Mouse (Mus musculus) adipose tissue, adult 10 weeks (tissue): Measurements from ENCODE around the gene Gm20422. TPM values are rescaled to one million over a fixed set of nuclear protein-coding genes. Genes with fewer than 3 reads are reported as not detected.

Source experiments
- polyA plus RNA-seq: library from polyadenylated mRNA; stranded (reverse); fragments of 350-450 nt; fragmentation: Illumina TruSeq; extraction: RNeasy Lipid Tissue Mini Kit (QIAGEN cat#74804); gene quantifications from one replicate; pipeline ENCODE4 v1.2.3, GENCODE M21; 2014; ENCODE audit warnings: low read depth, low replicate concordance

The Gm20422 gene
- polyA plus RNA-seq = 0.65 TPM

DNA sequence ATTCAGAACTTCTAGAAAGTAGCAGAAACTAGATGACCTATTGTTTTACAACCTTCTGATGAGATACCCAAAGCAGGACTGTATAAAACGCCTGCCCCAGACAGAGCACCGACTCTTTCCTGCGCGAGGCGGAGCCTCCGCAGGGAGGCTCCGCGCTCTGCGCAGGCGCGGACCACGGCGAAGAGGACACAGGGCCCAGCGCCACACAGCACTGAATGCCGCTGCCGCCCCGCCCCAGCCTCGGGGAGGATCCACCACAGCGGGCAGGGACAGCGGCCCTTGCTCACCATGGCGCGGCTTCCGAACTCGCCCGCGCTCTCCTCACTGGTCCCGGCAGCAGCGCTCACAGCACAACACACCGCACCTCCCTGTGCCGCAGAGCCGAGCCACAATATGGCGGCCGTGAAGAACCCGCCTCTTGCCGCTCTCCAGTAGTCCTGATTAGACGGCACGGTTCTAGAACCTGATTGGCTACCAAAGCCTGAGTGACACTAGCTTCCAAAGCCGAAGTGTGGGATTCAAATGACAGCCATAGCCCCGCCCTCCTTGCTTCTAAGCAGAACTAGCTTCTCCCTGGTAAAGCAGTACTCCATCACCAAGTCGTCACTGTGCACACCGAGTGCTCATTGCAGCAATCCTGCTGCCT lies at the start of gene Gm20422:
Gm20422 (minus strand) TSS at position 384 of the 646 bp plus-strand sequence.

DNA sequence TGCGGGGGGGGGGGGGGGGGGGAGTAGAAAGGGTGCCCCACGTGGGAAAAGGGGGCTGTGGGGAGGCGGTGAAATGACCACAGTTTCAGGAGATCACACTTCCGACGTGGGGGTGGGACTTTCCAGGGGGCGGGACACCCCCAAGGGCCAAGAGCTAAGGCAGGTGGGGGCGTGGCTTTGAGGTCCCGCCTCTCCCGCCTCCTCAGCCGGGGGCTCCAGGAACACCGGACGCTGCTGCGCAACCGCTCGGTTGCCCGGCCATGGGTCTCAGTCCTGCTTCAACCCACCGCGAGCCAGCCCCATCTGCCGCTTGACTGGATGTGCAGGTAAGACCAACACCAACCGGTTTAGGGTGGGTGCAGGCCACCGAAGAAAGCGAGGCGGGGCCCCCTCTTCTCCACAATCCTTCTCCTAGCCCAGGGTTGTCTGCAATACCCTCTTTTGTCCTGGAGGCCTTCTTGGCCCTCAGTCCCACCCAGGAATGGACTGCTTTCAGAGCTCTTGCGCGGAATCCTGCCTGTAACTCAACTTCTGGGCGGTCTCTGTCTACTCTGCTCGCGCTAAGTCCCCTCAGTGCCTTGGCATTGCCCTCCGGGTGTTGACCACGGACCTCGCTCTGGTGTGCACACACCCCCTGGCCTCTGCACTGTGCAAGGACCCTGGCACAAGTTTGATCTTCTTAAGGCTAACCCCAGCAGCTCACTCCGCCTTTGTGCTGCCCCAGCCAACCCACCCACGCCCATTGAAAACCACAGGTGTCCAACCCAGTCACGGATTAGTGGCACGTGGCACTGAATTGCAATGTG lies 47.9 kb upstream of the Gm20422 start, which contains the start of gene Lpar2:
Lpar2 (plus strand) TSS at position 44 of the 806 bp plus-strand sequence.

DNA sequence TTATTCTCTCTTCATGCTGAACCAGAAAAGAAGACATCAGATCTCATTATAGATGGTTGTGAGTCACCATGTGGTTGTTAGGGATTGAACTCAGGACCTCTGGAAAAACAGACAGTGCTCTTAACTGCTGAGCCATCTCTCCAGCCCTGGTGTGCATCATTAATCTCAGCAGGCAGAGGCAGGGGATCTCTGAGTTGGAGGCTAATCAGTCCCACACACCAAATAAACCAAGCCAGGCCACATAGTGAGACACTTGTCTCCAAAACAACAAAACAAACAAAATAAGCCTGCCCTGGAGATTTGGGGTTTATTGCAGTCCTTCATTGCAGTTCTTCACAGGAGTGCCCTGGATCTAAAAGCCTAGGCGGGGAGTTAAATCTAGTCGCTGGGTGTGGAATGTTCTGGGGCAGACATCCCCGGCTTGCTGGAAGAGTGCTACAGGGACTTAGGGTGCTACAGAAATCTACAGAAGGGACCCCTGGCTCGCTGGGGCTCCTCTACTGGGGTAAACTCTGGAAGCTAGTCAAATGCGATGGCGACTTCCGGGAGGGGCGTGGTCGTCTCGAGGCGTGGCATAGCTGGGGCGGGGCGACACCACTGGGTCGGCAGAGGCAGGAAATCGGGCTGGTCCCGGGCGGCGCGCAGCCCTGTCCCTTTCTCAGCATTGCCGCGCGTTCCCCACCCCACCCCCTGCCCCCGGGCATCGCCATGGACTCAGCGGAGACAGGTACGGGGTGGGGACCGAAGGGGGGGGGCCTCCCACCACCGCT lies 33.6 kb upstream of the Gm20422 start, which contains the start of gene Gmip:
Gmip (plus strand) TSS at position 586 of the 770 bp plus-strand sequence.

DNA sequence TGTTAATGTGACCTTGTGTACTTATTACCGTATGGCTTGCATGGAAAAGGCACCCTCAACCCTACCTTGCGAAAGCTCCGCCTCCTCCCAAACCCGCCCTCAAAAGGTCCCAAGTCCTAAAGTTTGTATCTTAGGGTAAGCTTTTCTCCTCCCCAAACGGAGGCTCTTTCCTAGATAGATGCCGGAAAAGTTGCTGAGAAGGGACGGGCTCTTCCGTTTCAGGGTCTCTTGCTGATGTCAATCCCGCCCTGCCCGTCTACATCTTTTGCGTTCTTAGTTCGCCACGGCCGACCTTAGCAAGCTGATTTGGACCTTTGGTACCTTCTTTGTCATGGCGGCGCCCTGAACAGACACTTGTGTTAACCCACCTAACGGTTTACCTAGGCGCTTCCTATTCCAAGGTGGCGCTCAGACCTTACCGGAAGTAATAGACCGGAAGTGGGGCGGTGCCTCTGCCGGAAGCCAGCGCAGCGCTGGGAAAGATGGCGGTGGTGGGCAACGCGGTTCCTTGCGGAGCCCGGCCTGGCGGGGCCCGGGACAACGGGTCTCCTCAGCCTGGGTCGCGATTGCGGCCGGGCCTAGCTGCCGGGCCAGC lies 16.2 kb upstream of the Gm20422 start, which contains the start of the genes Atp13a1 and Zfp866:
Atp13a1 (plus strand) TSS at position 391 of the 595 bp plus-strand sequence.
Zfp866 (minus strand) TSS at position 406 of the 595 bp plus-strand sequence.

DNA sequence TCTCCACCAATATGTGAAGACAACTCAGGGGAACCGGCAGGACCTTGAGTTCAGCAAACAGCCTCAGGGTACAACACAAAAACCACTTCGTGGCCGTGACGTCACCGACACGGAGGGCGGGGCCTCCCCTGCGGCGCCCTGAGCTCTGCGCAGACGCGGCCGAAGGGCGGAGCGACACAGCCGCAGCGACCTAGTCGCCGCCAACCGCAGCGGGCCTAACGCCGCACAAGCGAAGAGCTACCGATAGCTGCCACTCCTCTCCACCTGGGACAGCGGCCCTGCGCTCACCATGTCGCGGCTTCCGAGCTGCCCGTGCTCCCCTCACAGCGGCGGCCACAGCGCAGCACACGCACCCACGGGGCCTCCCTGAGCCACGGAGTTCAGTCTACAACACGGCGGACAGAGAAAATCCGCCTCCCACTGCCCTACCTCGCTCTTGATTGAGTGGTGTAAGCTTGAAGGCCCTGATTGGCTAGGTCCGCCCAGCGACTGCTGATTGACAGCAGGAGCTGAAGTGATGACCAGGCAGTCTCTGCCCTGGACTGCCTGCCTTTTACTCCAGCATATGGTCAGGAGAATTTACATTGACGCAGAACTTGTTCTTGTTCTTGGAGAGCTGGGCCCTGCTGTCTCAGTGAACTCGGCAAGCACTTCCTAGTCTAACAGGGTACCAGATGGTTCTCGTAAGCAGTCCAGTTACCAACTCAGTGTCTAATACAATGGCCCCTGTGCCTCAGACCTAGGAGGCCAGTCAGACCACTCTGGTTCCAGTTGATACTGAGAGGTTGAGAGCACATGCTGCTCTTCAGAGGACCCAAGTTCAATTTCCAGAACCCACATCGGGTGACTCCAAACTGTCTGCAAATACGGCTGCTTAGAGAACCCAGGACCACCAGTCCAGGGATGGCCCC lies 24.9 kb downstream of the Gm20422 start, which contains the start of gene Zfp963:
Zfp963 (minus strand) TSS at position 427 of the 911 bp plus-strand sequence.

DNA sequence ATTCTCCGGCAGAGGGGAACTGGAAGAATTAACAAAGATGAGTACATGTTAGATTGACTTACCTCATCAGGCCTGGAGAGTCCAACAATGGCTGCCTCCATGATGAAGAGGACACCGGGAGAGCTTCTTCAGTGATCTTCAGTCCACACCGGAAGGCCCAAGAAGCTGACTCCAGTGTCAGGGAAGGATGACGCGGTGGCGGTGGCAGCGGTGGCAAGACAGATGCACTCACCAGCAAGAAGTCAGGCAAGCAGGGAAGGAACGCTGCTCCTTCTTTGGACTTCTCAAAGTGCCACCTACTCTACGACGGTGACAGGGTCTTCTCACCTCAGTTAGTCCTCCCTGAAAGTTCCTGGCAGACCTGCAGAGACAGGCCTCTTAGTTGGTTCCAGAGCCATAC lies 64.1 kb downstream of the Gm20422 start, which contains the start of gene Zfp869:
Zfp869 (minus strand) TSS at position 101 of the 400 bp plus-strand sequence.

Other genes starting within 250 kb of the Gm20422 start
- 9.9 TPM for gene Zfp868, start 149.3 kb downstream of the Gm20422 start, polyA plus RNA-seq
- gene Zfp964, start 120.4 kb downstream of the Gm20422 start, polyA plus RNA-seq = 3.6 TPM
- gene Zfp869, start 64.2 kb downstream of the Gm20422 start, polyA plus RNA-seq = 29.1 TPM
- 5.3 TPM for gene Zfp963, start 24.9 kb downstream of the Gm20422 start, polyA plus RNA-seq
- gene Atp13a1, start 16.3 kb upstream of the Gm20422 start, polyA plus RNA-seq = 22.3 TPM
- 18.1 TPM for gene Zfp866, start 16.3 kb upstream of the Gm20422 start, polyA plus RNA-seq
- 13.0 TPM for gene Gmip, start 33.8 kb upstream of the Gm20422 start, polyA plus RNA-seq
- 1.9 TPM for gene Lpar2, start 47.5 kb upstream of the Gm20422 start, polyA plus RNA-seq
- gene Pbx4, start 57.6 kb upstream of the Gm20422 start, polyA plus RNA-seq = 6.2 TPM
- 0.38 TPM for gene Cilp2, start 112.8 kb upstream of the Gm20422 start, polyA plus RNA-seq
- 9.8 TPM for gene Tssk6, start 127.3 kb upstream of the Gm20422 start, polyA plus RNA-seq
- gene Ndufa13, start 127.7 kb upstream of the Gm20422 start, polyA plus RNA-seq = 118 TPM
- 1.6 TPM for gene Yjefn3, start 127.8 kb upstream of the Gm20422 start, polyA plus RNA-seq
- gene Gatad2a, start 221.5 kb upstream of the Gm20422 start, polyA plus RNA-seq = 41.1 TPM